Mouse (Mus musculus): ENCODE data around the gene Ugt1a6a. TPM values are rescaled to one million over a fixed set of nuclear protein-coding genes. Genes with fewer than 3 reads are reported as not detected.

Gene Ugt1a6a
- polyA plus RNA-seq, 1 experiment from 2014 or later = 2.8 TPM

- Histone ChIP-seq H3K9me3 (ENCODE audit: control insufficient read depth, low read length) (peaks cover 88% of the 10 kb centered on the region), H3K4me2 (ENCODE audit: low read length) (no peak overlapping the region), H3K4me3 (replicated peaks; ENCODE audit: low read length) (no peak overlapping the region), H3K36me3 (ENCODE audit: control insufficient read depth, insufficient read depth) (no peaks in the 10 kb centered on the region), H3K9ac (replicated peaks; ENCODE audit: low read depth, low read length) (no peak overlapping the region), H3K27me3 (replicated peaks; ENCODE audit: control insufficient read depth, insufficient read depth, low read length) (no peaks in the 10 kb centered on the region), H3K4me1 (replicated peaks; ENCODE audit: control insufficient read depth, insufficient read depth, low read length) (no peaks in the 10 kb centered on the region), H3K27ac (ENCODE audit: low read length) (no peak overlapping the region)
- ATAC-seq = no peak
- WGBS = 80% methylated on average over 3 of the region's 3 CpGs
These were observed 95.0 kb downstream of the Ugt1a6a start for GRCm38 (mm10) chr1:88229566-88229965.

- WGBS = 85% methylated on average over 5 of the region's 5 CpGs
- Histone ChIP-seq H3K4me2 (ENCODE audit: low read length) (no peak overlapping the region), H3K9ac (replicated peaks; ENCODE audit: low read depth, low read length) (no peak overlapping the region), H3K27ac (ENCODE audit: low read length) (no peak overlapping the region), H3K4me1 (replicated peaks; ENCODE audit: control insufficient read depth, insufficient read depth, low read length) (no peaks in the 10 kb centered on the region), H3K36me3 (ENCODE audit: control insufficient read depth, insufficient read depth) (no peaks in the 10 kb centered on the region), H3K4me3 (replicated peaks; ENCODE audit: low read length) (no peak overlapping the region), H3K9me3 (ENCODE audit: control insufficient read depth, low read length) (peaks cover 92% of the 10 kb centered on the region), H3K27me3 (replicated peaks; ENCODE audit: control insufficient read depth, insufficient read depth, low read length) (no peaks in the 10 kb centered on the region)
- ATAC-seq = no peak
These were observed 95.4 kb downstream of the Ugt1a6a start for GRCm38 (mm10) chr1:88229986-88230385.

DNA sequence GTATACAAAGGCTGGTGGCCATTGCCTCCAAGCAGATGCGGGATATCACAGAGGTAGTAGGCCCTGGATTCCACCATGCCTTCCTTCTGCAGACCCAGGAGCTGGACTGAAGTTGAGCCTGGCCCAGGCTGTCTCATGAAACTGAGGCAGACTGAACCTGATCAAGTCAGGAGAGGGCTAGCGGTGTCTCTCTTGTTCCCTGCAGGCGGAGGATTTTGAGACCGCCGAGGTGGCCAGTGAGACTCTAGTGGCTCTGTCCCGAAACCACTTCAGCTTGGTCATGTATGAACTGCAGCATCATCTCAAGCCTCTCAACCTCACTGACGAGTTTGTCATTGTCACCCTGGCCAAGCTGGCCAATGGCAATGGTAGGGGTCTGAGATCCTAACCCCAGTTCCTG is 95.8 kb downstream of the Ugt1a6a start:
- no peaks in the 10 kb centered on the region for H3K27me3 ChIP-seq (replicated peaks; ENCODE audit: control insufficient read depth, insufficient read depth, low read length)
- no peak for ATAC-seq
- H3K9ac ChIP-seq (replicated peaks; ENCODE audit: low read depth, low read length) = no peak overlapping the region
- H3K4me1 ChIP-seq (replicated peaks; ENCODE audit: control insufficient read depth, insufficient read depth, low read length) = no peaks in the 10 kb centered on the region
- H3K4me3 ChIP-seq (replicated peaks; ENCODE audit: low read length) = no peak overlapping the region
- H3K36me3 ChIP-seq (ENCODE audit: control insufficient read depth, insufficient read depth) = no peaks in the 10 kb centered on the region
- no peak overlapping the region for H3K27ac ChIP-seq (ENCODE audit: low read length)
- 71% methylated on average over 7 of the region's 7 CpGs for WGBS
- H3K4me2 ChIP-seq (ENCODE audit: low read length) = no peak overlapping the region
- peaks cover 95% of the 10 kb centered on the region for H3K9me3 ChIP-seq (ENCODE audit: control insufficient read depth, low read length)

GRCm38 (mm10) chr1:88230981-88231802 is 96.6 kb downstream of the Ugt1a6a start:
- no peaks in the 10 kb centered on the region for H3K27me3 ChIP-seq (replicated peaks; ENCODE audit: control insufficient read depth, insufficient read depth, low read length)
- ATAC-seq = no peak
- peaks cover 94% of the 10 kb centered on the region for H3K9me3 ChIP-seq (ENCODE audit: control insufficient read depth, low read length)
- no peaks in the 10 kb centered on the region for H3K36me3 ChIP-seq (ENCODE audit: control insufficient read depth, insufficient read depth)
- no peak overlapping the region for H3K4me3 ChIP-seq (replicated peaks; ENCODE audit: low read length)
- no peak overlapping the region for H3K9ac ChIP-seq (replicated peaks; ENCODE audit: low read depth, low read length)
- no peaks in the 10 kb centered on the region for H3K4me1 ChIP-seq (replicated peaks; ENCODE audit: control insufficient read depth, insufficient read depth, low read length)
- no peak overlapping the region for H3K4me2 ChIP-seq (ENCODE audit: low read length)
- no peak overlapping the region for H3K27ac ChIP-seq (ENCODE audit: low read length)
- 76% methylated on average over 6 of the region's 6 CpGs for WGBS

DNA sequence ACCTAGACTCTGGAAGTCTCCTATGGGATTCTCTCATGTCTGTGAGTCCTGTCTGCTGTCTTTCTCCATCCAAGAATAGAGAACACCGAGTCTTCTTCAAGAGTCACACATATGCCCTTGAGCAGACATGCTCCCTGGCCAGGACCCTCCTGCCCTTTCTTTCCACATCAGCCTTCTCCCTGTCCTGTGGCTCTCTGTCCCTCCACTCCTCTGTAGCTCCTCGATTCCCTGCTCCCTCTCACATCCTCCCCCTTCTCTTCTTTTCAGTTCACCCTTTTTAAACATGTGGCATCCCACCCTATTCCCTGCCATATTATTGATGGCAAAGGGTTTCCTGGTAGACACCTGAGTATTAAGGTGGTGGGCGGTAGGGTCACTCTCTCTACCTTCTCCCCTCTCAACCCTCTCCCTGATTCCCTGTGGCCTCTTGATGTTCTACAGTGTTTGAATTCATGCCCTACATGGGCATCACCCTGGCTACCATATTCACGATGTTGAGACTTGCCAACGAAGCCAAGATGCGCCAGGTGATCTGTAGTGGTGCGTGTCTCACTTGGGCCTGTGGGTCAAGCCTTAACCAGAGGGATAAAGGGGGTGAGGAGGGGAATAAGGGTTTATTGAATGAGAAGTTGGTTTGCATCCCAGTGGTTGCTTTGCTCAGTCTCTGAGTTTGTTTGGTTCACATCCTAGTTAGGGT is 97.3 kb downstream of the Ugt1a6a start:
- no peaks in the 10 kb centered on the region for H3K4me1 ChIP-seq (replicated peaks; ENCODE audit: control insufficient read depth, insufficient read depth, low read length)
- H3K9ac ChIP-seq (replicated peaks; ENCODE audit: low read depth, low read length) = no peak overlapping the region
- no peak overlapping the region for H3K27ac ChIP-seq (ENCODE audit: low read length)
- H3K9me3 ChIP-seq (ENCODE audit: control insufficient read depth, low read length) = peaks cover 91% of the 10 kb centered on the region
- no peak overlapping the region for H3K4me2 ChIP-seq (ENCODE audit: low read length)
- no peak for ATAC-seq
- no peaks in the 10 kb centered on the region for H3K36me3 ChIP-seq (ENCODE audit: control insufficient read depth, insufficient read depth)
- H3K27me3 ChIP-seq (replicated peaks; ENCODE audit: control insufficient read depth, insufficient read depth, low read length) = no peaks in the 10 kb centered on the region
- 68% methylated on average over 7 of the region's 7 CpGs for WGBS
- H3K4me3 ChIP-seq (replicated peaks; ENCODE audit: low read length) = no peak overlapping the region

- H3K36me3 ChIP-seq (ENCODE audit: control insufficient read depth, insufficient read depth) = no peaks in the 10 kb centered on the region
- H3K27ac ChIP-seq (ENCODE audit: low read length) = no peak overlapping the region
- H3K4me1 ChIP-seq (replicated peaks; ENCODE audit: control insufficient read depth, insufficient read depth, low read length) = no peaks in the 10 kb centered on the region
- H3K4me3 ChIP-seq (replicated peaks; ENCODE audit: low read length) = no peak overlapping the region
- no peak for ATAC-seq
- 60% methylated on average over 3 of the region's 3 CpGs for WGBS
- H3K27me3 ChIP-seq (replicated peaks; ENCODE audit: control insufficient read depth, insufficient read depth, low read length) = no peaks in the 10 kb centered on the region
- no peak overlapping the region for H3K9ac ChIP-seq (replicated peaks; ENCODE audit: low read depth, low read length)
- H3K9me3 ChIP-seq (ENCODE audit: control insufficient read depth, low read length) = peaks cover 91% of the 10 kb centered on the region
- H3K4me2 ChIP-seq (ENCODE audit: low read length) = no peak overlapping the region
These were observed 98.2 kb downstream of the Ugt1a6a start for GRCm38 (mm10) chr1:88232664-88233380.

GRCm38 (mm10) chr1:88233421-88234247 is 99.0 kb downstream of the Ugt1a6a start:
- Histone ChIP-seq H3K36me3 (ENCODE audit: control insufficient read depth, insufficient read depth) (no peaks in the 10 kb centered on the region), H3K4me1 (replicated peaks; ENCODE audit: control insufficient read depth, insufficient read depth, low read length) (no peaks in the 10 kb centered on the region), H3K27me3 (replicated peaks; ENCODE audit: control insufficient read depth, insufficient read depth, low read length) (no peaks in the 10 kb centered on the region), H3K27ac (ENCODE audit: low read length) (no peak overlapping the region), H3K4me3 (replicated peaks; ENCODE audit: low read length) (no peak overlapping the region), H3K9ac (replicated peaks; ENCODE audit: low read depth, low read length) (no peak overlapping the region), H3K9me3 (ENCODE audit: control insufficient read depth, low read length) (peaks cover 92% of the 10 kb centered on the region), H3K4me2 (ENCODE audit: low read length) (no peak overlapping the region)
- ATAC-seq = 0 out of 2 replicates have a peak, but pooled peaks have one; percentile 3
- 67% methylated on average over 14 of the region's 14 CpGs for WGBS

GRCm38 (mm10) chr1:88234248-88234610 is 99.6 kb downstream of the Ugt1a6a start:
- no peaks in the 10 kb centered on the region for H3K27me3 ChIP-seq (replicated peaks; ENCODE audit: control insufficient read depth, insufficient read depth, low read length)
- peaks cover 92% of the 10 kb centered on the region for H3K9me3 ChIP-seq (ENCODE audit: control insufficient read depth, low read length)
- 71% methylated on average over 4 of the region's 4 CpGs for WGBS
- no peak overlapping the region for H3K4me2 ChIP-seq (ENCODE audit: low read length)
- H3K4me1 ChIP-seq (replicated peaks; ENCODE audit: control insufficient read depth, insufficient read depth, low read length) = no peaks in the 10 kb centered on the region
- no peak for ATAC-seq
- H3K9ac ChIP-seq (replicated peaks; ENCODE audit: low read depth, low read length) = no peak overlapping the region
- H3K27ac ChIP-seq (ENCODE audit: low read length) = no peak overlapping the region
- no peaks in the 10 kb centered on the region for H3K36me3 ChIP-seq (ENCODE audit: control insufficient read depth, insufficient read depth)
- H3K4me3 ChIP-seq (replicated peaks; ENCODE audit: low read length) = no peak overlapping the region

Measured in forebrain, embryonic 16.5 days (tissue).